Mouse (Mus musculus) stomach, adult 2 months (tissue): ENCODE results near the gene Keap1. TPM values are rescaled to one million over a fixed set of nuclear protein-coding genes. Genes with fewer than 3 reads are reported as not detected.

Experiments used
- polyA plus RNA-seq: library from polyadenylated mRNA; depleted of rRNA; stranded (reverse); fragments of >200 nt; gene quantifications from 2 replicates; pipeline ENCODE4 v1.2.3, GENCODE M21; 2012; rRNA removed

Keap1 gene
- polyA plus RNA-seq = 42.1 and 51.8 TPM in 2 replicates

GRCm38 (mm10) chr9:21238733-21239464 is at the start of gene Keap1:
Keap1 (minus strand) TSS chr9:21239361.

DNA sequence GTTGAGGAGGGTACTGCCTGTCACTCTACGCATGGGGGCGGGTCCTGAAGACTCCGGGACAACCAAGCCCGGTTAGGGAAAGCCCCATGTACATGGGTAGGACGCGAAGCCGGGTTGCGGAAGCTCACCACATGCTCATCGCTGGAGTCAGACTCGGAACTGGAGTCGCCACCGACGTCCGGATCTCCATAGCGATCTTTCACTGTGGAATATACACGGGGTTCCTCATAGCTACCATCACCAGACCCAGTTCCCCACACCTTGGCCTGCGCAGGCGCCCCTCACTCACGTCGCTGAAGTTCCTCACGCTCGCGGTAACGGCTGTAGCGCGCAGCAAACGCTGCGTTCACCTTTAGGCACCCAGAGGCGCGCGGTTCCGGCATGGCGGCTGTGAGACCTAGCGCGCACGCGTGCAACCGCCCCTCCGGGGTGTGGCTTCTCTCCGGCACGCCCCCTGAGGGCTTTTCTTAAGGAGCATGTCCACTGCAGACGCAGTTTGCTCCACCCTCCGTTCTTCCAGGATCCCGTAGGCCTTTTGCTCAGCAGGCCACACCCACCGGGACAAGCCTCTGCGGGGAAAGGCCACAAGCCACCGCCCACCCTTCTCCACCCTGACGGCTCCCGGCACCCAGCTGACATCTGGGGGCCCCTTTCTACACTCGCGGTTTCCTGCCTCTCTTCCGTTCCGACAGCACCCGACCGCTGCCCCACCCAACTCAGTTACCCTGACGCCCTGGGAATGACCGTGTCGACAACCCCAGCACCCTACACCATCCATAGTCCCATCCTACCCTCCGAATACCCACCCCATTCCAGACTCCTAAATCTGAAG is 48.6 kb upstream of the Keap1 start, which contains the start of gene Kri1:
TSS of gene Kri1 (minus strand) at position 399 of the 832 bp plus-strand sequence.

DNA sequence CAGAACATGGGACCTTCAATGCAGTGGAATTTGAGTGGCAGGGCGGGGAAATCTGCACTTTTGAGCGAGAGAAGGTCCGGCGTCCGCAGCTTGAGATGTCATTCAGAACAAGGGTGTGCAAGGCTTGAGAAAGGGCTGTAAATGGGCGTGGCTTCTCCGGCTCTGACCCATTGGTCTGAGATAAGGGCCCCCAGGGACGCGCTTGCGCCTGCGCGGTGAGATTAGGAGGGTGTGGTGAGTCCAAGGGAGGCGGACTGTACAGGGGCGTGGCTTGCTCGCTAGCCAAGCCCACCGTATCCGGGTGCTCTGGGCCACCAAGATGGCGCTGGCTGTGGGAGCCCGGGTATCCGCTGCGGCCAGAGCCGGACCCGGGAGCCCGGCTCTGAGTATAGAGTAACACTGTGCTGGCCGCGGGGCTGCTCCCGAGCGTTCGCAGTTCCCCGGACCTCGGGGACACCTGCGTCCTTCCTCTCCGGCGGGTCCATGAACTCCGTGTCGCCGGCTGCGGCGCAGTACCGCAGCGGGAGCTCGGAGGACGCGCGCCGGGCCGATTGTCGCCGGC is 25.9 kb upstream of the Keap1 start, which contains the start of gene Atg4d:
TSS of gene Atg4d (plus strand) at position 294 of the 562 bp plus-strand sequence.

GRCm38 (mm10) chr9:21248326-21248725 is 9.2 kb upstream of the Keap1 start, which contains the start of gene S1pr5:
S1pr5 (minus strand) TSS chr9:21248443.

Other genes with a start within 250 kb of the Keap1 start
- gene Mrpl4, start 236.6 kb downstream of the Keap1 start, polyA plus RNA-seq = 76.8 and 86.2 TPM in 2 replicates
- gene Icam1, start 223.4 kb downstream of the Keap1 start, polyA plus RNA-seq = 3.9 and 4.4 TPM in 2 replicates
- gene Icam4, start 210.0 kb downstream of the Keap1 start, polyA plus RNA-seq = 0.21 and 0.30 TPM in 2 replicates
- 0.21 and 0.48 TPM in 2 replicates for gene Icam5, start 207.3 kb downstream of the Keap1 start, polyA plus RNA-seq
- 0.12 and 1.0 TPM in 2 replicates for gene Zglp1, start 172.3 kb downstream of the Keap1 start, polyA plus RNA-seq
- gene Gm49373, start 166.3 kb downstream of the Keap1 start, polyA plus RNA-seq = 0.09 TPM in 1 of 2 replicates, not detected in the other
- gene Fdx1l, start 165.7 kb downstream of the Keap1 start, polyA plus RNA-seq = 22.8 and 51.6 TPM in 2 replicates
- 6.2 and 11.8 TPM in 2 replicates for gene Gm38431, start 147.4 kb downstream of the Keap1 start, polyA plus RNA-seq
- gene Raver1, start 147.4 kb downstream of the Keap1 start, polyA plus RNA-seq = 31.9 and 36.1 TPM in 2 replicates
- 12.0 and 13.6 TPM in 2 replicates for gene Tyk2, start 108.1 kb downstream of the Keap1 start, polyA plus RNA-seq
- gene Cdc37, start 89.4 kb downstream of the Keap1 start, polyA plus RNA-seq = 19.9 and 23.4 TPM in 2 replicates
- gene Pde4a, start 73.6 kb downstream of the Keap1 start, polyA plus RNA-seq = 4.6 and 5.4 TPM in 2 replicates
- 9.1 and 21.3 TPM in 2 replicates for gene S1pr5, start 9.1 kb upstream of the Keap1 start, polyA plus RNA-seq
- gene Atg4d, start 25.9 kb upstream of the Keap1 start, polyA plus RNA-seq = 33.3 and 62.7 TPM in 2 replicates
- gene Kri1, start 48.6 kb upstream of the Keap1 start, polyA plus RNA-seq = 7.5 and 7.9 TPM in 2 replicates
- 12.6 and 18.9 TPM in 2 replicates for gene Cdkn2d, start 52.0 kb upstream of the Keap1 start, polyA plus RNA-seq
- gene Ap1m2, start 73.0 kb upstream of the Keap1 start, polyA plus RNA-seq = 30.6 and 32.9 TPM in 2 replicates
- 33.9 and 44.4 TPM in 2 replicates for gene Slc44a2, start 81.3 kb upstream of the Keap1 start, polyA plus RNA-seq
- 12.5 and 13.0 TPM in 2 replicates for gene Ilf3, start 128.5 kb upstream of the Keap1 start, polyA plus RNA-seq
- gene Qtrt1, start 172.5 kb upstream of the Keap1 start, polyA plus RNA-seq = 20.1 and 21.8 TPM in 2 replicates
- gene Dnm2, start 185.5 kb upstream of the Keap1 start, polyA plus RNA-seq = 188 and 243 TPM in 2 replicates